Mouse (Mus musculus): Measurements from ENCODE around the gene Armc6.

DNA sequence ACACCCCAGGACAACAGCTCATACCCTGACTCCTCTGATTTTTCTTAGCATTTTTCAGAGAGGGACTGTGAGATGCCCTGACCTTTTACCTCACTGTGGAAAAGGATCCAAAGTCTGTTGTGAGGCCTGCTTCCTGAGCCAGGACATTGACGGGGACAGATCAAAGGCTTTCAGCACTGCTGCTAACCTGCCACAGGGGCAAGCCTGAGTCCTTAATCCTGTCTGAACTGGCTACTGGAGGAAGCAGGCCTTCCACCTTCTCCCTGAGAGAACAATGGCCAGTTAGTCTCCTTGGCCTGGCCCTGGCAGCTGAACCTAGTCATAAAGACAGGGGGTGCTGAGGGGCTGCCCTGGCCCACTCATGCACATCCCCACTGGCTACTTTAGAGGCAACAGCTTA, 26.1 kb downstream of the Armc6 start:
- no peak for TF ChIP-seq CTCF (IDR thresholded peaks at IDR 0.05; ENCODE audit: borderline replicate concordance, insufficient read depth, low read length)
- no peak for TF ChIP-seq POLR2A (IDR thresholded peaks at IDR 0.05; ENCODE audit: low read depth, low read length)
